Mouse (Mus musculus): Measurements from ENCODE around the gene Bcas3. TPM values are rescaled to one million over a fixed set of nuclear protein-coding genes. Genes with fewer than 3 reads are reported as not detected.

The Bcas3 gene
- polyA plus RNA-seq, 1 experiment from 2014 or later: 44.3 TPM

DNA sequence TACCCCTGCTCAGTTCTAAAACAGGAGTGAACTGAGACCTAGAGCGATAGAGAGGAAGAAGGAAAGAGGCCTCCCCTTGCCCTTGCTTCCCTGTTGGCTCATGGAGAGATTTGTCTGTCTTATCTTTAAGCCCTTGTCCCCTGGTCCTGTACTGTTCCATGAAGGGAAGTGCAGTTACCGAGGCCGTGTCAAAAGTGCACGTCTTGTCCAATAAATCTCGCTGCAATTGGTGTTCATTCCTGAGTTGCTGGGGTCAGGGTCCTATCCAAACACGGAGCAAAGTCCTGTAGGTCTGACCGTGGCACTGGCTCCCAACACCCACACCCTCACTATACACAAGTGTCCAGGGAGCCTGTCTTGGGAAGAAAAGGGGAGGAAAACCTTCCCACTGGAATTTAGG, 472.9 kb downstream of the Bcas3 start:
- 52% methylated on average over 7 of the region's 7 CpGs for WGBS
- no peak overlapping the region for H3K4me3 ChIP-seq (ENCODE audit: low read depth, low read length)
- H3K9ac ChIP-seq (ENCODE audit: low read length): no peak overlapping the region
- peaks cover 16% of the 10 kb centered on the region for H3K4me1 ChIP-seq (ENCODE audit: control insufficient read depth, insufficient read depth, low read length)
- no peak overlapping the region for H3K27ac ChIP-seq (ENCODE audit: low read depth, low read length)
- no peaks in the 10 kb centered on the region for H3K36me3 ChIP-seq (ENCODE audit: control insufficient read depth, insufficient read depth, low read length)
- no peaks in the 10 kb centered on the region for H3K9me3 ChIP-seq (ENCODE audit: control insufficient read depth, low read length)
- ATAC-seq (ENCODE audit: insufficient read depth, low FRiP score, low TSS enrichment) (no peak), DNase-seq (ENCODE audit: low spot score) (no peak)
- H3K27me3 ChIP-seq (ENCODE audit: control insufficient read depth, insufficient read depth, low read length): peaks cover 52% of the 10 kb centered on the region
- no peak overlapping the region for H3K4me2 ChIP-seq (ENCODE audit: low read depth)

DNA sequence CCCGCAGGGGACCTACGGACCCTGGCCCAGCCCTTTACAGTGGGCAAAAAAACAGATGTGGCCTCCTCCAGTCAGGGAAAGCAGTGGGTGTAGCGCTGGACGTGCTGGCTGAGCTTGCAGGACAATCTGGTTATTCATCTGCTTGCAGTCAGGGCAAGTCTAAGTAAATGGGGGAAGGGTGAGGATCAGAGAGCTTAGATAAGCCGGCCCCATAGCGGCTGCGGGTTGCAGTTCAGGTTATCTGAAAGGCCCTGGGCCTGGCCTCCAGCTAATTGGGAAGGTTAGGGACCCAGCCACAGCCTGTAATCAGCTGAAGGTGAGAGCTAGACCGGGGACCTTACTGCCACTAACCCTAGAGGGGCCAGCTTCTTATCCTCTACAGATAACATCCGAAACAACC, 474.4 kb downstream of the Bcas3 start:
- H3K4me3 ChIP-seq (ENCODE audit: low read depth, low read length): no peak overlapping the region
- 12% methylated on average over 9 of the region's 9 CpGs for WGBS
- H3K4me2 ChIP-seq (ENCODE audit: low read depth): no peak overlapping the region
- ATAC-seq (ENCODE audit: insufficient read depth, low FRiP score, low TSS enrichment): no peak
- 0 out of 2 replicates have a peak overlapping the region, but pooled peaks have one; percentile 4 for H3K9ac ChIP-seq (ENCODE audit: low read length)
- H3K4me1 ChIP-seq (ENCODE audit: control insufficient read depth, insufficient read depth, low read length): peaks cover 24% of the 10 kb centered on the region
- no peak for DNase-seq (ENCODE audit: low spot score)
- H3K9me3 ChIP-seq (ENCODE audit: control insufficient read depth, low read length): no peaks in the 10 kb centered on the region
- no peak overlapping the region for H3K27ac ChIP-seq (ENCODE audit: low read depth, low read length)
- H3K36me3 ChIP-seq (ENCODE audit: control insufficient read depth, insufficient read depth, low read length): no peaks in the 10 kb centered on the region
- peaks cover 67% of the 10 kb centered on the region for H3K27me3 ChIP-seq (ENCODE audit: control insufficient read depth, insufficient read depth, low read length)

DNA sequence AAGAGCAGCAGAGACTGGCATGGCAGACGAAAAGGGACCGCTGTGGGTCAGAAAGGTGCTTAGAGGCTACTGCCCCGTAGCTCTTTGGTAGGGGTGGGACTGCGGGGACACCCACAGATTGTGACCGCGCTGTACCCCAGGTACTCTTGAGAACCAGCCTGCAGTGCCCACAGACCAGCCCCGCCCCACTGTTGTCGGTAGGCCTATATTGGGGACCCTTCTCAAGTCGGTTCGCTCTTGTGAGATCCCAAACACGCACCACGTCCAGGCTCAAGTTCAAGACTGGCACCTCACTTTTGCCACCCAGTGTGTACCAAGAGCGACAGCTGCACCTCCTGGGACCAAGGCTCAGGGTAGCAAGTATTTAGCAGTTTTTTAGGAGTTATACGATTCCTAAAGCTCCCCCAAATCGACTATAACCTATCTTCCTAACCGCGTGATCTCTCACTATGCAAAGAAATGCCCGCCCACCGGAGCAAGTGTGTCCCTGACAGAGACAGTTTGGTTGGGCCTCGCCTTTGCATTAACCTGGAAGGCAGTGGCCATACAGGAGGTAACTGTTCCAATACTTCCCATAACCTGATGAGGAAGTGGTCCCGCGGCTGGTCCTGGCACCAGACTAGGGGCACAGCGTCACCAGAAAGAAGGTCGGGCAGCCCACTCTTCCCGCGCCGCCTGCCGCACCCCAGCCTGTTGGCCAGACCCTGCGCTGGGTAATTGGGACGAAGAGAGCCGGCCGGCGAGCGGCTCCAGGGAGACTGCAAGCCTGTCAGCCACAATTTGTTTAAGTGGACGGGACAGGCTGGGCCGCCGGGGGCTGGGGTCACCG, 475.9 kb downstream of the Bcas3 start:
- H3K4me2 ChIP-seq (ENCODE audit: low read depth): peak overlapping the region; percentile 50
- no peak overlapping the region for H3K27ac ChIP-seq (ENCODE audit: low read depth, low read length)
- H3K27me3 ChIP-seq (ENCODE audit: control insufficient read depth, insufficient read depth, low read length): peaks cover 81% of the 10 kb centered on the region
- peak overlapping the region; percentile 18; the same call in 1 of the 2 replicates for H3K9ac ChIP-seq (ENCODE audit: low read length)
- ATAC-seq (ENCODE audit: insufficient read depth, low FRiP score, low TSS enrichment) (no peak), DNase-seq (ENCODE audit: low spot score) (peak; percentile 45)
- H3K36me3 ChIP-seq (ENCODE audit: control insufficient read depth, insufficient read depth, low read length): no peaks in the 10 kb centered on the region
- peaks cover 26% of the 10 kb centered on the region for H3K4me1 ChIP-seq (ENCODE audit: control insufficient read depth, insufficient read depth, low read length)
- peak overlapping the region; percentile 23 for H3K4me3 ChIP-seq (ENCODE audit: low read depth, low read length)
- 5% methylated on average over 37 of the region's 38 CpGs for WGBS
- no peaks in the 10 kb centered on the region for H3K9me3 ChIP-seq (ENCODE audit: control insufficient read depth, low read length)

DNA sequence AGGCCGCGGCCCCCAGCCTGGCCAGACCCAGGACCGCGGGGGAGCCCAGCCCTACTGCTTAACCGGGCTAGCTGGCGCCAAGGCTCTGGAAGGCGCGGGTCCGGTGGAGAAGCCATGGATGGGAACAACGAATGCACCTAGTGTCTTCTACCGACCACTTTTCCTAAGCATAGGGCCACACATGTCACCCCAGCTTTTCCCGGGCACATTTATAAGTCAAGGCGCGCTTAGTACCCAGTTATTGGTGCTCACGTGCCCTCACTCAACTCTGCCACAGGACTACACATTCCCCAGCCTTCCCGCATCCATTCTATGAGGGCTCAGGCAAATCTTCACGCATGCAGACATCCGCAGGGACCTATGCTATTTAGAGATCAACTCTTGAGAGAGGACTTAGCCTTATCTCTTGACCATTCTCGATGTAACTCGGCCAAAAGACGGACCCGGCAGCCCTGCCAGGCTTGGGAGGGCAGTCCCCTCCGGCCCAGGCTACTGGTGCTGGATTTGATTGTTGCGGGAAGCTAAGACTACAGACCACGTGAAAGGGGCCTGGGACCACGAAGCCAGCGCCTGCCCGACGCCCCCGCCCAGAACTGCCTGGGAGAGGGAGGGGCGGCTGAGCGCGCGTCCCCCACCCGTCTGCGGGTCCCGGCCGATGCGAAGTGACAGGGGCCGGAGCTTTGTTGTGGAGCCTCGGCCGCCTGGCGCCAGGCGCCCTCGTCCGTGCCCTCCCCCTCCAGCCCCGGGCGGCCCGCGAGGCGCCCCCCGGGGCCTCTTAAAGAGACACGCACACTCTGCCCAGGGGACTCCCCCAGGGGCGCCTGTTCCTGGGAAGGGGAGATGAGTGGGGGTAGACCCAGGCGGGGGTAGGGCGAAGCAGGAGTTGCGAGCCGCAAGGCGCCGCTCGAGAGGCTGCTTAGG, 476.8 kb downstream of the Bcas3 start:
- under 1% methylated on average over 59 of the region's 61 CpGs for WGBS
- Histone ChIP-seq H3K27ac (ENCODE audit: low read depth, low read length) (no peak overlapping the region), H3K27me3 (ENCODE audit: control insufficient read depth, insufficient read depth, low read length) (peaks cover 86% of the 10 kb centered on the region)

DNA sequence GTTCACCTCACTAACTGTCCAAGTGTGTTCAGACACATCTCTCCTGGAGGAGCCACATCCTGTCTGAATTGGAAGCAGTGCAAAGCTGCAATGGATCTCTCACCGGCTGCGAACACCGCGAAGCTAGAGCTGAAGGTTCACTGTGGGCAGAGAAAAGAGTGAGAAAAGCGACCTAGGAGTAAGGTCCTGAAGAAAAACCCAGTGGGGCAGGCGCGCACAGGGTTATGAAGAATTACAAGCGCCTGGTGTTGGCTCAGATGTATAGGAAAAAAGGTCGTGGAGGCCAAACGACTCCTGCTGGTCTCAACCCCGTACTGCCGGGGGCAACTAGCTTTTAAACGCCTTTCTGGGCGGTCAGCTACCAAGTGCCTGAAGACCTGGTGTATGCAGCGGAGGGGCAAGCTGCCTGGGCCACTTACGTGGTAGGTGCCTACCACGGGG, 478.0 kb downstream of the Bcas3 start:
- WGBS: under 1% methylated on average over 17 of the region's 17 CpGs
- H3K27ac ChIP-seq (ENCODE audit: low read depth, low read length): no peak overlapping the region
- no peak for ATAC-seq (ENCODE audit: insufficient read depth, low FRiP score, low TSS enrichment)
- H3K4me2 ChIP-seq (ENCODE audit: low read depth): no peak overlapping the region
- peaks cover 24% of the 10 kb centered on the region for H3K4me1 ChIP-seq (ENCODE audit: control insufficient read depth, insufficient read depth, low read length)
- DNase-seq (ENCODE audit: low spot score): peak; percentile 68
- H3K4me3 ChIP-seq (ENCODE audit: low read depth, low read length): peak overlapping the region; percentile 3; the same call in 1 of the 2 replicates
- no peaks in the 10 kb centered on the region for H3K9me3 ChIP-seq (ENCODE audit: control insufficient read depth, low read length)
- no peaks in the 10 kb centered on the region for H3K36me3 ChIP-seq (ENCODE audit: control insufficient read depth, insufficient read depth, low read length)
- H3K27me3 ChIP-seq (ENCODE audit: control insufficient read depth, insufficient read depth, low read length): peaks cover 97% of the 10 kb centered on the region
- H3K9ac ChIP-seq (ENCODE audit: low read length): no peak overlapping the region

More for the DNA sequence above, 476.8 kb downstream of the Bcas3 start:
- Histone ChIP-seq H3K9me3 (ENCODE audit: control insufficient read depth, low read length) (no peaks in the 10 kb centered on the region), H3K36me3 (ENCODE audit: control insufficient read depth, insufficient read depth, low read length) (no peaks in the 10 kb centered on the region), H3K9ac (ENCODE audit: low read length) (peak overlapping the region; percentile 36; the same call in 1 of the 2 replicates), H3K4me2 (ENCODE audit: low read depth) (peak overlapping the region; percentile 50), H3K4me3 (ENCODE audit: low read depth, low read length) (peak overlapping the region; percentile 23), H3K4me1 (ENCODE audit: control insufficient read depth, insufficient read depth, low read length) (peaks cover 26% of the 10 kb centered on the region)
- peak; percentile 16; the same call in 1 of the 2 replicates for ATAC-seq (ENCODE audit: insufficient read depth, low FRiP score, low TSS enrichment)
- peak; percentile 61 for DNase-seq (ENCODE audit: low spot score)

DNA sequence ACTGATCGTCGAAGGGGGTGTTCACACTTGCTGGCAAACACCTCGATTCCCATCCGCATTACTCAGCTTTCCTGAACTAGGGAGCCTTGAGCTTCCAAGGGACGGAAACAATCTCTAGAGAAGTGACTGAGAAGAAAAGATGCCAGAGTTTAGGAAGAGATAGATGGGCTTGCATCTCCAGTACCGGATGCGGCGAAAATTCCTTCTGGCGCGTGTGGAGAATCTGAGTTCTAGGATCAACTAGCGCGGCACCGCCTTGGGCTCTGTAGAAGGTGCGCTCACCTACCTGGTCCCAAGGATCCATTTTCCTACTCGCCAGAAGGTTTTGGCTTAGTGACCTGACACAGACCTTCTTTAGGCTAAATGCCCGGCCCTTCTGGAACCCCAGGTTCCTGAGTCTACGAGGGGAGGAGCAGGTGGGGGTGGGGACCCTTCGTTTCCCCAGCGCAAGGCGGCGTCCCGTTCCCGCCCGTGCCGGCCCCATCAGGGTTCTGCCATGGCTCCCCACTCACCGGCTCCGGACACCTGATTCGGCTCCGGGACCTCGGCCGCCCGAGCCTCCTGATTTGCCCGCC, 478.8 kb downstream of the Bcas3 start:
- Histone ChIP-seq H3K4me3 (ENCODE audit: low read depth, low read length) (peak overlapping the region; percentile 46), H3K9me3 (ENCODE audit: control insufficient read depth, low read length) (no peaks in the 10 kb centered on the region), H3K36me3 (ENCODE audit: control insufficient read depth, insufficient read depth, low read length) (no peaks in the 10 kb centered on the region), H3K27me3 (ENCODE audit: control insufficient read depth, insufficient read depth, low read length) (peaks cover 98% of the 10 kb centered on the region), H3K4me1 (ENCODE audit: control insufficient read depth, insufficient read depth, low read length) (peaks cover 25% of the 10 kb centered on the region), H3K4me2 (ENCODE audit: low read depth) (peak overlapping the region; percentile 90), H3K9ac (ENCODE audit: low read length) (peak overlapping the region; percentile 19; the same call in 1 of the 2 replicates), H3K27ac (ENCODE audit: low read depth, low read length) (0 out of 2 replicates have a peak overlapping the region, but pooled peaks have one; percentile 8)
- WGBS: under 1% methylated on average over 33 of the region's 33 CpGs
- peak; percentile 53 for DNase-seq (ENCODE audit: low spot score)
- ATAC-seq (ENCODE audit: insufficient read depth, low FRiP score, low TSS enrichment): no peak

DNA sequence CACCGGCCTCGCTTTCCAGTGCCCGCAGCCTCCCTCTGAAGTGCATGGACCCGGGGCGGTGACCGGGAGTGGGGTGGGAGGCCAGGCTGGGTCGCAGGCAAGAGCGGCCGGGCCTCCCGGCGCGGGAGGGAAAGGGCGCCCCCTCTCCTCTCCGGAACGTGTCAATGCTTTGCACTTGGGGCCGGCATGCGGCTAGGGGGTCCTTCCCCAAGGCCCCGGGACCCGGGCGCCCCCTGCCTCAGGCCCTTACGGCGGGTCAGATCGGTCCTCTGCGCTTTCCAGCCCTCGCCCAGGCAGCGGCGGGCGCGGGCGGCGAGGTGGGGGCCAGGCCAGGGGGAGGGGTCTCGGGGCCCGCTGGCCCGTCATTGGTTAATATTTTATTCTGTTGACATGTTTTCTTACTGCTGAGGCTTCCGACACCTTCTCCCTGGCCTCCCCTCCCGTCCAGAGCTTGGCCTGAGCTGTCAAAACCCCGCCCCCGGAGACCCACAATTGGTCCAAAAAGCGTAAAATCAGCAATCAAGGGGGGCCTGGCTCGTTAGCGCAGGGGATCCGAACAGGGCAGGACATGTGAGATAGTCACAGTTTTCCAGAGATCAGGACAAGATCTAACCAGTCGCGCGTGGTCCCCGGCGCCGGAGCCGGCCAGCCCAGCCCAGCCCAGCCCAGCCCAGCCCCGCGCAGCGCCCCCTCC, 479.4 kb downstream of the Bcas3 start, which contains the start of gene Tbx2:
Gene Tbx2 (plus strand): TSS at position 321 of the 694 bp plus-strand sequence.
- peak; percentile 67 for ATAC-seq (ENCODE audit: insufficient read depth, low FRiP score, low TSS enrichment)
- H3K36me3 ChIP-seq (ENCODE audit: control insufficient read depth, insufficient read depth, low read length): no peaks in the 10 kb centered on the region
- peak within 1 kb of the TSS; percentile 90 for H3K4me2 ChIP-seq (ENCODE audit: low read depth)
- H3K9ac ChIP-seq (ENCODE audit: low read length): peak within 1 kb of the TSS; percentile 57
- peaks cover 29% of the 10 kb centered on the region for H3K4me1 ChIP-seq (ENCODE audit: control insufficient read depth, insufficient read depth, low read length)
- no peaks in the 10 kb centered on the region for H3K9me3 ChIP-seq (ENCODE audit: control insufficient read depth, low read length)
- peaks cover 98% of the 10 kb centered on the region for H3K27me3 ChIP-seq (ENCODE audit: control insufficient read depth, insufficient read depth, low read length)
- peak; percentile 76 for DNase-seq (ENCODE audit: low spot score)
- H3K27ac ChIP-seq (ENCODE audit: low read depth, low read length): peak within 1 kb of the TSS; percentile 49; the same call in 1 of the 2 replicates
- WGBS: 0% methylated on average over 32 of the region's 52 CpGs
- H3K4me3 ChIP-seq (ENCODE audit: low read depth, low read length): peak within 1 kb of the TSS; percentile 46
